Mouse (Mus musculus) embryonic facial prominence, embryonic 10.5 days (tissue): Measurements from ENCODE around the gene Pik3r6. TPM values are rescaled to one million over a fixed set of nuclear protein-coding genes. Genes with fewer than 3 reads are reported as not detected.

Experiments
- DNase-seq: peaks from one replicate; pipeline ENCODE4 v3.0.0-alpha.2; 2017; ENCODE audit warnings: low spot score
- H3K27ac ChIP-seq: fragments of 300-500 bp; sonication (generic); replicated peaks from 2 replicates; pipeline ENCODE4 v1.5.1; 2016; ENCODE audit warnings: mild to moderate bottlenecking
- H3K27me3 ChIP-seq: fragments of 300-500 bp; sonication (generic); replicated peaks from 2 replicates; pipeline ENCODE4 v1.6.1; 2016; ENCODE audit warnings: low read depth, mild to moderate bottlenecking; ENCODE audit not compliant: poor library complexity, severe bottlenecking
- H3K36me3 ChIP-seq: fragments of 300-500 bp; sonication (generic); replicated peaks from 2 replicates; pipeline ENCODE4 v1.6.1; 2016; ENCODE audit warnings: mild to moderate bottlenecking, moderate library complexity
- H3K4me1 ChIP-seq: fragments of 300-500 bp; sonication (generic); 2 replicates; pipeline ENCODE4 v1.6.1; 2016
- H3K4me3 ChIP-seq: fragments of 300-500 bp; sonication (generic); 2 replicates; pipeline ENCODE4 v1.5.1; 2016; ENCODE audit warnings: mild to moderate bottlenecking, moderate library complexity
- H3K9me3 ChIP-seq: fragments of 300-500 bp; sonication (generic); 2 replicates; pipeline ENCODE4 v1.6.1; 2016; ENCODE audit warnings: mild to moderate bottlenecking
- WGBS: fragments of 180-500 bp; shearing (Covaris S2); methylation state at CpG from one replicate; pipeline ENCODE4 v1.1.7; 2016; 5-methylcytosine and 5-hydroxymethylcytosine counted together
- polyA plus RNA-seq: library from polyadenylated mRNA; unstranded; fragments of >200 nt; fragmentation: Nextera tagmentation; extraction: Ambion mirVana; gene quantifications from 2 replicates; pipeline ENCODE4 v1.2.1, GENCODE M21; 2016

Gene Pik3r6
- polyA plus RNA-seq, 1 experiment from 2014 or later: 1.8 TPM

DNA sequence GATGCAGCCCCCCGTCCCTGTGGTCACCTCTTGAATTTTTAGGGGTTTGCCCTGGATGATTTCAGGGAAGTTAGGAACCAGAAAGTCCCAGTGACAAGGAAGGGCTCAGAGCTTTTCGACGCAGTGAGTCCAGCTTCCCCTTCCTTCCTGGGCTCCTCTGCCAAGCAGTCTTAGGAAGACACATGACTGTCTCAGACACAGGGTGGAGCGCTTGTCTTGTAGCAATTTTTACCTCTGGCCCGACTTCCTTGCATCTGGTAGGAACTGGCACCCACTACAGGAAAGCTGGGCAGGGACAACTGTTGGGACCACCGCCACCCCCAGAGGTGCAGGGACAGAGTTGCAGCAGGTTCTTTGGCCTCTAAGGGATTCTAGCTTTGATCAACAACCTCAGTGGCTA, 28.2 kb upstream of the Pik3r6 start:
- Histone ChIP-seq H3K27me3 (no peaks in the 10 kb centered on the region), H3K27ac (no peak overlapping the region), H3K36me3 (no peaks in the 10 kb centered on the region), H3K9me3 (no peaks in the 10 kb centered on the region), H3K4me1 (no peaks in the 10 kb centered on the region), H3K4me3 (no peak overlapping the region)
- DNase-seq: no peak
- 83% methylated on average over 6 of the region's 6 CpGs for WGBS

DNA sequence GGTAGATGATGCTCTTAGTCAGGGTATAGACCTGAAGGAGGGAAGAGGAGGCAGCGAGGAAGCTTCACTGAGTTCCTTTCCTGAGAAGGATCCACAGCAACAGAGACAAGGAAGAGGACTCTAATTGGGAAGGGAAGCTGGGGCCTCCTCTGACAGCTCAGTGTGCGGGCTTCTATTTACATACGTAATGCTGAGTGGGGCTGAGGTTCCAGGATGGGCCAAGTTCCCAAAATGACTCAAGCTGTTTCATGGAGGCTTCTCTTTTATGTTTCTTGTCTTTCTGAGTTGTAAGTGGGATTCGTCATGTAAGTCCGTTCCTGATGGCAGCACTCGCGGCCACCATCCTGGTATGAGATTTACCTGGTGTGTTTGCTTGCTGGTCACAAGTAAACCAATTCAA, 27.1 kb upstream of the Pik3r6 start:
- Histone ChIP-seq H3K4me3 (no peak overlapping the region), H3K9me3 (no peaks in the 10 kb centered on the region), H3K27ac (no peak overlapping the region), H3K4me1 (no peaks in the 10 kb centered on the region), H3K27me3 (no peaks in the 10 kb centered on the region), H3K36me3 (no peaks in the 10 kb centered on the region)
- WGBS: 86% methylated on average over 7 of the region's 7 CpGs
- DNase-seq: no peak

GRCm38 (mm10) chr11:68477661-68478060, 25.2 kb upstream of the Pik3r6 start:
- WGBS: 91% methylated on average over 6 of the region's 6 CpGs
- H3K36me3 ChIP-seq: no peaks in the 10 kb centered on the region
- no peak overlapping the region for H3K27ac ChIP-seq
- no peak overlapping the region for H3K4me3 ChIP-seq
- no peak for DNase-seq
- H3K4me1 ChIP-seq: no peaks in the 10 kb centered on the region
- no peaks in the 10 kb centered on the region for H3K9me3 ChIP-seq
- no peaks in the 10 kb centered on the region for H3K27me3 ChIP-seq

DNA sequence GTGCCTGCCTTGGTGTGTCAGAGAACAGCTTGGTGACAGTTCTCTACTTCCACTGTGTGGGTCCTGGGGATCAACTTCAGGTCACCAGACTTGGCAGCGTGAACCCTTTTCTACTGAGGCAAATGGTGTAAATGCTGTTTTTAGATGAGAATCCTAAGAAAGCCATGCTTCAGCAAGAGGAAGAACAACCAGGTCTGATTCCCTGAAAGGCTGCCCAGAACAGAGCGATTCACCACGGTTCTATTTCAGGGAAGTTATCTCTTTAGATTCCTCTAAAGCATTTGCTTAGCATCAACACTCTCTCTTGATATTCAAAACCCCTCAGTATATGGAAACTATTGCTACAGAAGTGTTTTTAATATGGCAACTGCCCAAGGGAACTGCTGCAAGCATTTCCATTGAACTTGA, 24.2 kb upstream of the Pik3r6 start:
- H3K9me3 ChIP-seq: no peaks in the 10 kb centered on the region
- H3K27ac ChIP-seq: no peak overlapping the region
- DNase-seq: no peak
- H3K4me3 ChIP-seq: no peak overlapping the region
- H3K27me3 ChIP-seq: no peaks in the 10 kb centered on the region
- WGBS: 84% methylated on average over 3 of the region's 3 CpGs
- no peaks in the 10 kb centered on the region for H3K4me1 ChIP-seq
- no peaks in the 10 kb centered on the region for H3K36me3 ChIP-seq

GRCm38 (mm10) chr11:68480660-68481059, 22.2 kb upstream of the Pik3r6 start:
- Histone ChIP-seq H3K36me3 (no peaks in the 10 kb centered on the region), H3K27me3 (no peaks in the 10 kb centered on the region), H3K9me3 (no peaks in the 10 kb centered on the region), H3K27ac (no peak overlapping the region), H3K4me3 (no peak overlapping the region), H3K4me1 (no peaks in the 10 kb centered on the region)
- 94% methylated on average over 4 of the region's 4 CpGs for WGBS
- no peak for DNase-seq

- Histone ChIP-seq H3K27ac (no peak overlapping the region), H3K4me1 (no peaks in the 10 kb centered on the region), H3K4me3 (no peak overlapping the region), H3K36me3 (no peaks in the 10 kb centered on the region), H3K27me3 (no peaks in the 10 kb centered on the region), H3K9me3 (no peaks in the 10 kb centered on the region)
- no peak for DNase-seq
Observed at GRCm38 (mm10) chr11:68482001-68482400, 20.8 kb upstream of the Pik3r6 start.

DNA sequence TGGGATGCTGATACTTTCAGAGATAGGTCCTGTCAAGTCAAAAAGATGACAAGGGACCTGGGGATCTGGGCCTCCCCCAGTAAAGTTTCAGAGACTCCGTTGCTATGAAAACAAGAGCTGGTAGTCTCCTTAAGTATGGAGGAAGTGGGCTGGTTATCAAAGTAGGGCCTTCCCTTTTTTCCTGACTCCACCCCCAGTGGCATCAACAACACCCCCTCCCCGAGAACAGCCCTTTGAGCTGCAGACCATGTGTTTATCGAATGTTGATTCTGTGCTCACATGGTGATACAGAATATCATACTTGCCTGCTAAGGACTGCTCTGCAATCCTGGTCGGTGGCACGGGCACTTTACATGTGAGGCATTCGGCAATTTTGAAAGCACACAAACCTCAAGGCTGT, 19.6 kb upstream of the Pik3r6 start:
- DNase-seq: no peak
- H3K9me3 ChIP-seq: no peaks in the 10 kb centered on the region
- H3K36me3 ChIP-seq: no peaks in the 10 kb centered on the region
- H3K4me3 ChIP-seq: no peak overlapping the region
- H3K27me3 ChIP-seq: no peaks in the 10 kb centered on the region
- no peak overlapping the region for H3K27ac ChIP-seq
- 75% methylated on average over 6 of the region's 6 CpGs for WGBS
- H3K4me1 ChIP-seq: no peaks in the 10 kb centered on the region

DNA sequence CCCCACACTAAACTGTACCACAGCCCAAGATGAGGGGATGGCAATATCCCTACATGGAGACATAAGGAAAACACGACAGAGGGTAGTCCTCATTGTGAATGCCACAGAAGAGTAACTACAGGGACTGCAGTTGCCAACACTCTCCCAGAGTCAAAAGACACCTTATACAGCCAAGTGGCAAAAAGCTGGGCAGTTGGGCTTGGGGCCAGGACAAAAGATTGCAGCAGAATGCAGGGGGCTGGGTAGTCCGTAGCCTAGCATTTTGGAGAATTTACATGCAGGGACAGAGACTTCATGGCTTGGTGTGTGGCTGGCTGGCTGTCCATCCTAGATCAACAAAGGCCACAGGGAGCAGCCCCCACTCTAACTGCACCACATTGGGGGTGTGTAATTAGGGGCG, 18.4 kb upstream of the Pik3r6 start:
- no peaks in the 10 kb centered on the region for H3K9me3 ChIP-seq
- WGBS: 76% methylated on average over 3 of the region's 3 CpGs
- no peaks in the 10 kb centered on the region for H3K27me3 ChIP-seq

GRCm38 (mm10) chr11:68485206-68485942, 17.4 kb upstream of the Pik3r6 start:
- WGBS: 35% methylated on average over 8 of the region's 8 CpGs
- no peaks in the 10 kb centered on the region for H3K9me3 ChIP-seq
- H3K27me3 ChIP-seq: no peaks in the 10 kb centered on the region
- no peaks in the 10 kb centered on the region for H3K36me3 ChIP-seq
- H3K4me1 ChIP-seq: peaks cover 17% of the 10 kb centered on the region
- no peak overlapping the region; the same call in 1 of the 2 replicates for H3K27ac ChIP-seq
- peak; percentile 31 for DNase-seq
- H3K4me3 ChIP-seq: no peak overlapping the region

More for the DNA sequence above, 18.4 kb upstream of the Pik3r6 start:
- no peaks in the 10 kb centered on the region for H3K36me3 ChIP-seq
- H3K27ac ChIP-seq: no peak overlapping the region
- H3K4me3 ChIP-seq: no peak overlapping the region
- peaks cover 7% of the 10 kb centered on the region for H3K4me1 ChIP-seq
- no peak for DNase-seq

DNA sequence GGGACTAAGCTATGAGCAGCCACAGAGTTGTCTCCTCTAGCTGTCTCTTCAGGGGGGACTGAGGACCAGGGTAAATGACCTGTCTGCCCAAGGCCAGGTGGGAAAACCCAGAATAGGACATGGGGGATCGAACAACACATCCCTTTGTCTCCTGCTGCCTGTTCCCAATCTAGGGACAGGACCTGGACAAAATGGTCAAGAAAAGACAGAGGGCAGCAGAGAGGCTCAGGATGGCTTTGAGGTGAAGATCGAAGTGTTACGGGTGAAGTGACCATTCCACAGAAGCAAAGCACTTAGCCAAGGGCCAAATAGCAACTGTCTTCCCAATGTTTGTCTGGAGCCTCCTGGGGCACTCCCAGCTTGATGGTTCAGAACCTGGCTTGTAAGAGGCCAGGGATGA, 16.7 kb upstream of the Pik3r6 start:
- DNase-seq: no peak
- WGBS: 89% methylated on average over 3 of the region's 3 CpGs

DNA sequence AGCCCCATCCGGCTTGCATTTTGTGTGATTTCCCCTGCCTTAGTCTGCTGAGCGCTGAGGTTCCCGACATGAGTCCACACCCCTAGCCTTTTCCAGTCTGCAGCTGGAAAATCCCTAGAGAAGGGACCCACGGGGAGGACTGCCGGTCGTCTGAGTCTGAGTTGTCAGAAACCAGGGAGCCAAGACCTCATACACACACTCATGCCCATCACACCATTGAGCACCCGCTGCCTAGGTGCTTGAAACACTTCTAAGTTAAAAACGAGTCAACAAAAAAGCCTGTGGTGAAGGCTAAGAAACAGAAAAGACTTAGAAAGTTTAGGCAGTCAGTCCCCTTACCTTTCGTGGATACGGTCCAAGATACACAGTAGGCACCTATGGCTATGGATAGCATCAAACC, 15.1 kb upstream of the Pik3r6 start:
- no peaks in the 10 kb centered on the region for H3K27me3 ChIP-seq
- H3K36me3 ChIP-seq: no peaks in the 10 kb centered on the region
- no peak overlapping the region for H3K4me3 ChIP-seq
- no peaks in the 10 kb centered on the region for H3K9me3 ChIP-seq
- peaks cover 19% of the 10 kb centered on the region for H3K4me1 ChIP-seq
- no peak for DNase-seq
- H3K27ac ChIP-seq: no peak overlapping the region
- WGBS: 88% methylated on average over 10 of the region's 10 CpGs

More for the DNA sequence above, 16.7 kb upstream of the Pik3r6 start:
- Histone ChIP-seq H3K27ac (no peak overlapping the region; the same call in 1 of the 2 replicates), H3K4me3 (no peak overlapping the region), H3K36me3 (no peaks in the 10 kb centered on the region), H3K9me3 (no peaks in the 10 kb centered on the region), H3K4me1 (peaks cover 19% of the 10 kb centered on the region), H3K27me3 (no peaks in the 10 kb centered on the region)

DNA sequence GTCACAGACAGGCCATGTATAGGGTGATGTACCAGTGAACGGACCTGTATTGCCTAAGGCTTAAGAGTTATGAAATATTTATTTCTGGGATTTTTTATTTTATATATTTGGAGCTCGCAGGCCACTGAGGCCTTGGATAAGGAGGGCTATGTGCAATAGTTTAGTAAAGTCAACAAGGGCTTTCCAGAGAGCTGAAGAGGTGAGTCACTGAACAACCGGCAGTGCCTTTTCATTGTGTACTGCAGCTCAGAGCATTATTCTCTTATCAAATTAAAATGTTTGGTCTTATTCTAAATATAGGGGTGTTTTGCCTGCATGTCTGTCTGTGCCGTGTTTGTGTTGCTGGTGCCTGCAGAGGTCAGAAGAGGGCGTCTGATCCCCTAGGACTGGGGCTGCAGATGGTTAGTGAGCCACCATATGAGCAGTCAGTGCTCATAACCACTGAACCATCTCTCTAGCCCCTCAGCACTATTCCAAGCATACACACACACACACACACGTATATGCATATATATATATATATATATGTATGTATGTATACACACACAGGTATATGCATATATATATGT, 14.5 kb upstream of the Pik3r6 start:
- H3K9me3 ChIP-seq: no peaks in the 10 kb centered on the region
- WGBS: 66% methylated on average over 6 of the region's 6 CpGs
- H3K36me3 ChIP-seq: no peaks in the 10 kb centered on the region
- no peak overlapping the region for H3K4me3 ChIP-seq
- peaks cover 19% of the 10 kb centered on the region for H3K4me1 ChIP-seq
- no peaks in the 10 kb centered on the region for H3K27me3 ChIP-seq
- DNase-seq: no peak
- H3K27ac ChIP-seq: no peak overlapping the region

- 19% methylated on average over 2 of the region's 2 CpGs for WGBS
- peak; percentile 26 for DNase-seq
Observed at GRCm38 (mm10) chr11:68489236-68489635, 13.6 kb upstream of the Pik3r6 start.

More at GRCm38 (mm10) chr11:68489236-68489635, 13.6 kb upstream of the Pik3r6 start:
- no peaks in the 10 kb centered on the region for H3K9me3 ChIP-seq
- no peaks in the 10 kb centered on the region for H3K36me3 ChIP-seq
- no peaks in the 10 kb centered on the region for H3K27me3 ChIP-seq
- peaks cover 19% of the 10 kb centered on the region for H3K4me1 ChIP-seq
- H3K27ac ChIP-seq: no peak overlapping the region; the same call in 1 of the 2 replicates
- H3K4me3 ChIP-seq: no peak overlapping the region
